Mouse (Mus musculus) ovary, postnatal 10 days (tissue): ENCODE measurements around the gene Ccdc159.
A peak's percentile ranks its signal among the peaks of the same experiment; 100 is the strongest.

Experiments
- DNase-seq: peaks from one replicate; pipeline ENCODE4 v3.0.0; 2022; ENCODE audit warnings: low spot score

Ccdc159 gene

DNA sequence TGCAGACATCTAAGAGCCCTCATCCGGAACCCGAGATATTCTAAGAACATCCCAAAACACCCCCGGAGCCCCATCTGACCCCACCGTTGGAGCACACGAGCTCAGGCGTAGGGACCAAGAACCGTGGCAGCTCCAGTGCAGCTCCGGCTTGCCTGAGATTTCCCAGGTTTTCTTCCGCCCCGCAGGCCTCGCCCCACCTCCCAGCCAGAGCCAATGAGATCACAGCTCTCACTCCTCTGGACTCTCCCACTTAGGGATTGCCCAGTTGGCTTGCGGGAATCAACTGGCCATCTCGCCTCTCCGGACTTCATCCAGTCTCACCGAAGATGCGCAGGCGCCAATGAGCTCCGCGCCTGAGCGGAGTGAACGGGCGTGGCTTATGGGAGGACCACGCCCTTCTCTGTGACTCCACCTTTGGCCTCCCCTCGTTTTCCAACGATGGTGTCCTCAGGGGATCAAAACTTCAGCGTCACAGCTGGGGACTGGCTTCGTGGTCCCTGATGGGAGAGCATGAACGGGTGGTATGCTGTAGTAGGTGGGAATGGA, at the start of gene Ccdc159, which contains the start of gene Tmem205:
Ccdc159 (plus strand) TSS at position 264 of the 546 bp plus-strand sequence.
Tmem205 (minus strand) TSS at position 349 of the 546 bp plus-strand sequence.
- peak; percentile 64 for DNase-seq

- no peak for DNase-seq
Observed at GRCm38 (mm10) chr9:21889229-21889628, 38.0 kb upstream of the Ccdc159 start.

GRCm38 (mm10) chr9:21901223-21901820, 25.9 kb upstream of the Ccdc159 start:
- DNase-seq = no peak

DNA sequence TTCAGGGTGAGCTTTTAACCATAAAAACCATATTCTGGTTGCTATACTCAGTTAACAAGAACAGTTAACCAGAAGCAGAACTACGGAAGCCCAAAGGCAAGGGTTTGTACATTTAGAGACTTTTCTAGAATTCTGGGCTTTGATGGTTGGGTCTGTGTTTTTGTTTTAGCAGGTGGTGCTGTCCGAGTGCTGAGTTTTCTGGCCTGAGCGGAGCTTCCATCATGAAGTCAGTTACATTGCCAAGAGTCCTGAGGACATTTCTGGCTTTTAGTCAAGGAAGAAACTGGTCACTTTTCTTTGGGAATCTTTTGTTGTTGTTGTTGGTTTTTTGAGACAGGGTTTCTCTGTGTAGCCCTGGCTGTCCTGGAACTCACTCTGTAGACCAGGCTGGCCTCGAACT, 23.2 kb upstream of the Ccdc159 start:
- no peak for DNase-seq

GRCm38 (mm10) chr9:21908216-21908615, 19.1 kb upstream of the Ccdc159 start:
- DNase-seq = no peak

- DNase-seq = no peak
Observed at GRCm38 (mm10) chr9:21909474-21910223, 17.6 kb upstream of the Ccdc159 start.

DNA sequence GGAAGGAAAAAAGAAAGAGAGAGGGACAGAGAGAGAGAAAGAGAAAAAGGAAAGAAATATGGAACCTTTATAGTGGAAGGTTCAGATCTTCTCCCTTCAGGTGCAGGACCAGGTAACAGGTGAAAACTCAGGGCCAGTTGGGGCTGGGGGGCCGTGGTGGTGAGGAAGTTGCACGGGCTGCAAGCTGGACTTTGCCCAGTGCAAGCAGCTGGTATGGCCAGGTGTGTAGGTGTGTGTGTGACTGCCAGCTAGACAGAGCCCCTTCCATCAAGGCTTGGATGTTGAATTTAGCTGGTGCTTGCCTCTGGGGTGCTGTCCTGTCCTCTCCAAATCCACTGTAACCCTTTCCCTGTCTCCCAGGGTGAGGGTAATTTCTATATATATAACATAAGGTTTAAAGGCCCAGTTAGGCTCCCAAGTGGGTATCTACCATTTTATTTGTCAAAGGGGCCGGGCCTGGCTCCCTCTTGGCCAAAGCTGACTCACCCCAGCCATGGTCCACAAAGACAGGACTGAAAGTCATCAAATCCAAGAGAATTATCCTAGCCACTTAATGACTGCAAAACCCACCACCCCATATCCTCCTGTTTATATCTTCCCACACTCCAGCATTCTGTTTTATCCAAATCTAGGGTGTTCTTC, 10.3 kb upstream of the Ccdc159 start:
- DNase-seq = no peak

GRCm38 (mm10) chr9:21917493-21918034, 9.7 kb upstream of the Ccdc159 start:
- no peak for DNase-seq

DNA sequence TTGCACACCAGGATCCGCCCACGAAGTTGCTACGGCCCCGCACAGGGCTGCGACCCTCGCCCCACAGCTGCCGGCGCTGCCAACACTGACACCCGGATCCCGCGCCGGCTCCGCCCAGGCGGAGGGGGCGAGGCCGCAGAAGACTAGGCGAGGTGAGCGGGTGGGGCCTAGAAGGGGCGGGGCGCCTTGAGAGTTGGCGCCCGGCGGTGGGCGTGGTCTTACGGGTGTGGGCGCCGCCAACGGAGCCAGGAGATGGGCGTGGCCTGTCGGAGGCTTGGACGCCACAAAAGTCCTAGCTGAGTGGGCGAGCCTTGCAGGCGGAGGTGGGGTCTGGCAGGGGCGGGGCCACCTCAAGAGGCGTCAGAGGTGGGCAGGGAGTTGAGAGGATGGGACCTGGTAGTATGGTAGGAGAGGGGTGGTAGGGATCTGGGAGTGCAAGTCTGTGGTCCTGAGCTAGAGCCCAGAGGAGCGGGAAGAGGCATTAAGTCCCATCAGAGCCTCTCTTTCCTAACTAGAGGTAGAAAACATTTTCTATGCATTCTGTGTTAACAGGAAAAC, 9.2 kb upstream of the Ccdc159 start, which contains the start of gene Rab3d:
Rab3d (minus strand) TSS at position 158 of the 558 bp plus-strand sequence.
- peak; percentile 75 for DNase-seq

GRCm38 (mm10) chr9:21918692-21919384, 8.4 kb upstream of the Ccdc159 start:
- DNase-seq = no peak

GRCm38 (mm10) chr9:21923036-21923435, 4.2 kb upstream of the Ccdc159 start:
- no peak for DNase-seq

GRCm38 (mm10) chr9:21923490-21924098, 3.7 kb upstream of the Ccdc159 start:
- DNase-seq = no peak

DNA sequence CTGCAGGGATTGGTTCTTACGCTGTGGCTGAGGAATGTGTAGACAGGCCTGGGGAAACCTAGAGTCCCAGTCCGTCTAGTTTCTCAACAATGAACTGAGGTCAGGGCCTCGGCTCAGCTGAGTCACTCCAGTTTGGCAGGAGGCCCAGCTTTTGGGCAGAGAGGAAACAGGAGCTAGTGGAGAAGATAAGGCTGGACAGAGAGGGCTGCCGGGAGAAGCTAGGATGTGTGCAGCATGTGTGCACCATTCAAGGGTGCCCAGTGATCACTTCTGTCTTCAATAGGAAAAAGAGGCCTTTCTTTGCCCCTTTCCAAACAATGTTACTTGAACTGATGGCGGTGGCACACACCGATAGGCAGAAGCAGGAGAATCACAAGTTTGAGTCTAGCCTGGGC, 3.2 kb upstream of the Ccdc159 start:
- DNase-seq = peak; percentile 55

GRCm38 (mm10) chr9:21925034-21925433, 2.2 kb upstream of the Ccdc159 start:
- no peak for DNase-seq

DNA sequence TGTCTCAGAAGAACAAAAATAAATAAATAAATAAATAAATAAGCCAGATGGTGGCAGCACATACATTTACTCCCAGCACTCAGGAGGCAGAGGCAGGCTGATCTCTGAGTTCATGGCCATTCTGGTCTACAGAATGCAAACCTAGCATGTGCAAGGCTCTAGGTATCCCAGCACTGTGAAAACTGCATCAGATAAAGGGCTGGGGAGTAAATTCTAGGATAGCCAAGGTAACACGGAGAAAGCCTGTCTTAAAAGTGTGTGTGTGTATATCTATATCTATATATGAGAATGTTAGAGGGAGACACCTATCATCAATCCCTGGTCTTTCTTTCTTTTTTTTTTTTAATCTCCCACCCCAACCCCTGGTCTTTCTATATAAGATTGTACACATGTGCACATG, 1.8 kb upstream of the Ccdc159 start:
- no peak for DNase-seq

- no peak for DNase-seq
Observed at GRCm38 (mm10) chr9:21926155-21926554, 1.1 kb upstream of the Ccdc159 start.

GRCm38 (mm10) chr9:21926784-21927183, 487 bp upstream of the Ccdc159 start:
- no peak for DNase-seq

DNA sequence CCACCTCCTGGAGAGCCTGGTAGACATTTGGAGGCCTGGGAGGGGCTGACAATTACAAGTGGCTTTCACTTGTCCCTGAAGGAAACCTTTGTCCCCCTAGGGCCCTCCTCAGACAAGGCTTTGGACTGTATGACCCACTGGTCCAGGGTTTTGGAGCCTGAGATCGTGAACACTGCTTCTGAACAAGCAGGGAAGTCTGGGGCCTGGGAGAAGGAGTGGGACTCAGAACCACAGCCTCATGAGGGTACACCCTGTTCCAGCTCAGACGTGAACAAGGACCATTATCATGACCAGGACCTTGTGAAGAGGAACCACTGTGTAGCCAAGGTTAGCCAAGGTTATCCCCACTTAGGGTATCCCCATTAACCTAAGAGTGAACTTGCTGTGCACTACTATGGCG, 1.9 kb downstream of the Ccdc159 start:
- DNase-seq = no peak

DNA sequence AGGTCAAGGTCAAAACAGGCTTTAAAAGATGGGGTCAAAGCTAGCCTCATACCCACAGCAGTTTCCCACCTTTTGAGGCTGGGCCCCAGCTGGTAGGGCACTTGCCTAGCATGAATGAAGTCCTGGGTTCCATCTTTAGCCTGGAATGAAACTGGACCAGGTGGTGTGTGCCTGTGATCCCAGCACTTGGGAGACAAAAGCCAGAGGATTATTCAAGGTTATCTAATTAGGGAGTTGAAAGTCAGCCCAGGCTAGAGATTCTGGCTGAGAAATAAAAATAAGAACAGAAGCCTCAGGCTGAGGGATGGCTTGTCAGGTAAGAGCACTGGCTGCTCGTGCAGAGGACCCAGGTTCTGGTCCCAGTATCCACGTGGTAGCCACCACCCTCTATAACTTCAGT, 4.7 kb downstream of the Ccdc159 start:
- no peak for DNase-seq

DNA sequence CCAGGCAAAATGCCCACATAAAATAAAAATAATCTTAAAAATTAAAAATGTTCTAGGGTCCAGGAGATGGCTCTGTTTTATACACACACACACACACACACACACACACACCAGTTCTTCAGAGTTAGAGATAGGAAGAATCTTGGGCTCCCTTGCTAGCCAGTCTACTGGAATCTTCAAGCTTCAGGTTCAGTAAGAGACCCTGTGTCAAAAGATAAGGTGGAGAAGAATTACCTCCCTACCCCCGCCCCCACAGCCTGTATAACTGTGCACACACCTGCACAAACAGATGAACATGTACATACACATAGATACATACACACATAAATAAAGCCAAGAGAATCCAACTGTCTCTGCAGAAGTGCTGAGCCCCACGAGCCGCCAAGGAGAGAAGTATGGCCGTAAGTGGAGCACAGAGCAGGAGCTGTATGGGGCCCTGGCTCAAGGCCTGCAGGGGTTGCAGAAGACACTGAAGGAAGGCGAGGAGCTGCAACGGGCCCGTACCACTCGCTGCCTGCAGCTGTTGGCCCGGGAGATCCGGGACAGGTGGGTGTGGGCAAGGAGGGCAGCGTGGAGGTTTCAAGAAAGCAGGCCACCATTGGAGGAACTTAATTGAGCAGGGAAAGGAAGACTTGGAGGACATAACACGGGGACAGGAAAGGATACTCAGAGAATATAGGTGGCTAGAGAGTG, 5.3 kb downstream of the Ccdc159 start:
- no peak for DNase-seq
